Mouse (Mus musculus): Measurements from ENCODE around the gene Hadha.

GRCm38 (mm10) chr5:30148133-30148920 lies 6.6 kb downstream of the Hadha start:
- TF ChIP-seq EP300 (IDR thresholded peaks at IDR 0.05; ENCODE audit: low read depth) (no peak), CTCF (IDR thresholded peaks at IDR 0.05; ENCODE audit: low read depth) (no peak)
